Mouse (Mus musculus): Measurements from ENCODE around the gene Gm44973. TPM values are rescaled to one million over a fixed set of nuclear protein-coding genes. Genes with fewer than 3 reads are reported as not detected.
"Not testable (repeated sequence)": the region's sequence is repeated elsewhere in the genome, so short reads cannot be mapped to it uniquely, and the experiment has no call there.

Gm44973 gene
- total RNA-seq, 2 experiments from 2014 or later, result not detected

DNA sequence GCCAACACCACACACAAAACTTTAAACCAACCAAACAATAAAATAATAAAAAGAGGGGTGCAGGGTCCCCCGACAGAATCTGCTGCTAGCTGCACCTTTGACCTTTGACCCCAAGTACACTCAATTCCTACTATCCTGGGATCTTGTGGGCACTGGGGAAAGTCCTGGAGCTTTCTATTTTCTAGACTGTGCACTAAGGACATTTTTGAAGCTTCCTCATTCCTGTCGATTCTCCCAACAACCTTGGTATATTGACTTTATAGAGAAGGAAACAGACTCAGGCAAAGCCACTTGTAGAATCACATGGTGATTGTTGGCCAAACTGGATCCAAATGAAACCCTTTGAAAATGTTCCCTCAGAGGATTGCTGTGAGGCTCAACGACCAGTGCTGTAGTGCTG is 761 bp downstream of the Gm44973 start:
- no peak for DNase-seq (ENCODE audit: low spot score in 2 of 2)

DNA sequence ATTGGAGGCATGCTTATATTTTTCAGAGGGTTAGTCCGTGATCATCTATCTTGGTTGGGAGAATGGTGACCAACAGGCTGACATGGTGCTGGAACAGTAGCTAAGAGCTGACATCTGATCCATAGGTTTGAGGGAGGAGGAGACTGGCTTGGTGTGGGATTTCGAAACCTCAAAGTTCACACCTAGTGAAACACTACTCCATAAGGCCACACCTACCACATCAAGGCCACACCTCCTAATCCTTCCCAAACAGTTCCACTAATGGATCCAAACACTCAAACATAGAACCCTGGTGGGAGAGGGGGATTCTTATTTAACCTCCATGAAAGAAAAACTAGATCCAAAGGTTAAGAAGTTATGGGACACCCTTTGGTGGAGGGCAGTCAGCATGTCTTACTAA is 1.6 kb downstream of the Gm44973 start:
- no peak for DNase-seq (ENCODE audit: low spot score in 2 of 2)

DNA sequence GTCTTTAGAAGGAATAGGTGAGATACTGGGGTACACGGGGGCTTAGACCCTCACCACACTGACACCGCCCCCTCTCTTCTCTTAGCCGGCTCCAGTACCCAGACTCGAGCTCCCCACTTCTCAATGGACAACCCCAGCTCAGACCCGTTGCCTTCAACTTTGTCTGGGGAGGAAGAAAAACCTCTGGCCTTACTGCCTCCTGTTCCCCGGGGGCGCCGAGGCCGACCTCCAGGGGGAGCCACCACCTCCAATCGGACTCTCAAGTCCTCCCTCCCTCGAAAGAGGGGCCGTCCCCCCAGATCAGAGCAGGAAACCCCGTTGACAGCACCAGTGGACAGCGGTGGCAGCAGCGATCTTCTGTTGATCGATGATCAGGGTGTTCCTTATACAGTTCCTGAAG is 2.1 kb downstream of the Gm44973 start:
- peak in 1 of 2 experiments; percentile 41 for DNase-seq (ENCODE audit: low spot score in 2 of 2)

DNA sequence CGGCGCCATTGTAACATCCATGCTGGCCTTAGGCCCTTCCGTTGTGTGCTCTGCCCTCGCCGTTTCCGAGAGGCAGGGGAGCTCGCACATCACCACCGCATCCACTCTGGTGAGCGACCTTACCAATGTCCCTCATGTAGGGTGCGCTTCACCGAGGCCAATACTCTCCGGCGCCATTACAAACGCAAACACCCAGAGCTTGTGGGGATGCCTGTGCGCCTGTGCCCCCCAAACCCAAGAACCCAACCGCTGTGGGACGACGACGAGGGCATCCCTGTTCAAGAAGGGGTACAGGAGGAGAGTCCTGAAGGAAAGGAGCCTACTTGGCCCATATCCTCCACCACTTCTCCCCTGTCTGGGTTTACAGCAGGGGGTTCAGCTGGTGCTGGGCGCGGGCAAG is 2.6 kb downstream of the Gm44973 start:
- DNase-seq (ENCODE audit: low spot score in 2 of 2), result no peak

DNA sequence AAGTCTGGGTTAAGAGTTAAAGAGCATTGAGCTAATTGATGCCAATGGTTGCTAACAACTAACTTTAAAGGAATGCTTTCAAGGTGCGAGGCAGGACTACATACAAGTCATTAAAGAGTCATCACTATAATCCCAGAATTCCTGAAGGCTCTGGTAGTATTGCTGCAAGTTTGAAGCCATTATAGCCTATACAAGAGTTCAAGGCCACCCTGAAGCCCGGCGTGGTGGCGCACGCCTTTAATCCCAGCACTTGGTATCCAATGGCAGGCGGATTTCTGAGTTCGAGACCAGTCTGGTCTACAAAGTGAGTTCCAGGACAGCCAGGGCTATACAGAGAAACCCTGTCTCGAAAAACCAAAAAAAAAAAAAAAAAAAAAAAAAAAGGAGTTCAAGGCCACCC is 4.3 kb downstream of the Gm44973 start:
- DNase-seq (ENCODE audit: low spot score in 2 of 2), result not testable (repeated sequence)

DNA sequence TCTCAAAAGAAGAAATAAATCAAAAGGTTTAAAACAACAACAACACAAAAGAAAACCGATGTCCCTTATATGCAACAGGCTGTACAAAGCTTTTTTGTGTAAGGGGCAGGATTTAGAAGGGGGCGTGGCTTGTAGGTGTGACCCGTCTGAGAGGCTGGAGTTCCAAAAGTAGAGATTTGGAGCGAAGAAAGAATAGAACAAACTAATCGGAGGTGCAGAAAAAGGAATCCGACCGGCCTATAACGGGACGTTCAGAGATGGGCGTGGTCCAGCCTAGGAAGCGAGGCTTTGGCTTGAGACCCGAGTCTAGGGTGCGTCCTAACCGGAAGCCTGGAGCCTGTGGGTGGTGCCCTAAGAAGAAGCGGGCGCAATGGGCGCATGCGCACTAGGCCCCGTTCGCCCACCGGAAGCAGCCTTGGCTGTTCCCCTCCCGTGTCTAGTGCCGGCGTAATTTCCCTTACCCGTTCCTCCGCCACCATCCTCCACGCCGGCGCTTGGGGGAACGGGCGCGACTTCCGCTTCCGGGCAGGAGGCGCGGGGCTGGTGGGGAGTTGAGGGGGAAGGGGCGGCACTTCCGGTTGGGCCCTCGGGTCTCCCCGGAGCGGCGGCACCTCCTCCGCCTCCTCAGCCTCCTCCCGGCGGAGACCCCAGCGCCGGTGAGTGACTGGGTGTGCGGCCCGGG is 4.8 kb downstream of the Gm44973 start, which contains the start of the genes Zfp865 and Ccdc106:
TSS of gene Zfp865 (plus strand) at position 377 of the 682 bp plus-strand sequence.
TSS of gene Ccdc106 (plus strand) at position 554 of the 682 bp plus-strand sequence.
- peak; percentile 96 to 97 for DNase-seq (ENCODE audit: low spot score in 2 of 2)

DNA sequence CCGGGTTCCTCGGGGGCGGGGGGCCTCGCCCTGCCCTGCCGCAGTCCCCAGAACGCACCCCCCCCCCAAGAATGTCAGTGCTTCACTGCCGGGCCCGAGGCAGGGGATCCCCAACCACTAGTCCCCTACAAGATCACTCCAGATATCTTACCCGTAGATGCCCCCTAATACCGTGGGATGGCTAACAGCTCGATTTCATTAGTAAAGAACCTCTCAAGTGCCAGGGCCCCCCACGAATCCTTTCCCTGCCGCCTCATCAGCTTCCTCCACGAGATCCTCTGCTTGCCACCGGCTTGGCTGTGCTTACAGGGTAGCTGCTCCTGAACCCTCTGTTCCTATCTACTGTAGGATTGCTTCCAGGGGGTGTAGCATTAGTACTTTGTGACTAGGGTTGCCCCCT is 5.4 kb downstream of the Gm44973 start:
- DNase-seq (ENCODE audit: low spot score in 2 of 2), result no peak

DNA sequence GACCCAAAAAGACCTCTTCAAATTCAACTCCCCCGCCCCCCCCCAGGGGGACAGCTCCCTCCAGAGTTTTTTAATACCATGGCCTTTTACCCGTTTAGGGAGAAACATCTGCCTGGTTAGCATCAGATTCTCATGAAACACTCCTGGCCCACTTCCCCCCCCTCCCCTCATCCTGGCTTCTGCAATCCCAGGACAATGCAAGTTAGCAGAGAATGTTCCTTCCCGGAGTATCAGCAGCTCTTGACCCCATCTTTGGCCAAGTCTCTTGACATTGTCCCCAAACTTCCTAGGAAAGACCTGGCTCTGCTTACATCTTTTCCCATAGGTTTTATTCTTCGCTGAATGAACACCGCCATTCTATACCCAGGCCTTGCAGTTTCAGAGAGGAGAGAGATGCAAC is 5.9 kb downstream of the Gm44973 start:
- no peak for DNase-seq (ENCODE audit: low spot score in 2 of 2)

- DNase-seq (ENCODE audit: low spot score in 2 of 2), result no peak
Observed at GRCm38 (mm10) chr7:5029543-5029942, 14.2 kb downstream of the Gm44973 start.

GRCm38 (mm10) chr7:5029946-5030345 is 14.7 kb downstream of the Gm44973 start:
- no peak for DNase-seq (ENCODE audit: low spot score in 2 of 2)

GRCm38 (mm10) chr7:5030554-5031275 is 15.4 kb downstream of the Gm44973 start:
- DNase-seq (ENCODE audit: low spot score in 2 of 2), result no peak

- no peak for DNase-seq (ENCODE audit: low spot score in 2 of 2)
Observed at GRCm38 (mm10) chr7:5031496-5031895, 16.2 kb downstream of the Gm44973 start.

- no peak for DNase-seq (ENCODE audit: low spot score in 2 of 2)
Observed at GRCm38 (mm10) chr7:5033818-5034217, 18.5 kb downstream of the Gm44973 start, which contains the start of gene 4632433K11Rik. 4632433K11Rik (plus strand) TSS chr7:5034118.

- no peak for DNase-seq (ENCODE audit: low spot score in 2 of 2)
Observed at GRCm38 (mm10) chr7:5035628-5036027, 20.3 kb downstream of the Gm44973 start.

GRCm38 (mm10) chr7:5036136-5036535 is 20.8 kb downstream of the Gm44973 start:
- no peak for DNase-seq (ENCODE audit: low spot score in 2 of 2)

- DNase-seq (ENCODE audit: low spot score in 2 of 2), result no peak
Observed at GRCm38 (mm10) chr7:5037026-5037425, 21.7 kb downstream of the Gm44973 start.

- DNase-seq (ENCODE audit: low spot score in 2 of 2), result no peak
Observed at GRCm38 (mm10) chr7:5037467-5037866, 22.2 kb downstream of the Gm44973 start.

DNA sequence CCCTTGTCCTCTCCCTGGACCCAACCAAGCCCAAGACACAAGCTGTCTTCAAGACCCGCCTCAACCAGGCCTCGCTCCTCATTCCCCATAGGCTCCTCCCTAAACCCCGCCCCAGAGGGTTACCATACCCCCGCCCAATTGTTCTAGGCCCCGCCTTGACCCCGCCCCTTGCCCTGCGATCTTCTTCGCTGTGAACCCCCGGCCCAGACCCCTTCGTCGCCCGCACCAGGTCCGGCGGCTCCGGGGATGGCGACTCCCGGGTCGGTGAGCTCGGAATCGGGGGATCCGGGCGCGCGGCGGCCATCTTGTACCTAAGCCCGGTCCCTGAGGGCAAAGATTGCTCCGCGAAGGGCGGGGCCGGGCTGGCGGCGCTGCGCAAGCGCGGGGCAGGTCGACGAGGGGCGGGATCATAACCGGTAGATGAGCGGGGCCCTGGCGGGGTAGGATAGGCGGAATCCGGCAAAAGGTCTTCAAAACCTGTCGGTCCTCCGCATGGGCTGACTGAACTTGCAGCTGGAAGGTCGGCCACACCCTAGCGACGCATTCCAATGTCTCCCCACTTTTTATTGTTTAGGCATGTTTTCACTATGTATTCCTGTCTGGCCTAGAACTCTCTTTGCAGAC is 22.9 kb downstream of the Gm44973 start, which contains the start of gene Zfp784:
TSS of gene Zfp784 (minus strand) at position 338 of the 624 bp plus-strand sequence.
- DNase-seq (ENCODE audit: low spot score in 2 of 2), result peak; percentile 91 to 92

GRCm38 (mm10) chr7:5038940-5039339 is 23.6 kb downstream of the Gm44973 start:
- no peak for DNase-seq (ENCODE audit: low spot score in 2 of 2)

DNA sequence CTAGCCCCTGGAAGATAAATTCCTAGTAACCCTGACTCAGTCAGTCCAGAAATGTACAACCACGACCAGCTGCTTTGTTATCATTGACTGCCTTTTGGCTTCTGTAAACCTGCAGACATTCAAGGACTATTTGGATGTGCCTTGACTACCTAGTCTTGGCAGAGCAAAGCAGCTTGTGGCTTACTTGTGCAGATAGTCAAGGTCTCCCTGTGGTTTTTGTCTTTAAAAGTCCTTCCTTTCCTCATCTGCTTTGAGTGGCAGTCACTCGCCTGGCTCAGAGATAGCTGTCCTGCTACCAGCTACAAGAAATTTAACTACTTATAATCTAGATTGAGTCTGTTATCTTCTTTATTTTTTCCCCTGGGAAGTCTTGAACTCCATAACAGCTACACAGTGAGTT is 29.7 kb downstream of the Gm44973 start:
- DNase-seq (ENCODE audit: low spot score in 2 of 2), result no peak

DNA sequence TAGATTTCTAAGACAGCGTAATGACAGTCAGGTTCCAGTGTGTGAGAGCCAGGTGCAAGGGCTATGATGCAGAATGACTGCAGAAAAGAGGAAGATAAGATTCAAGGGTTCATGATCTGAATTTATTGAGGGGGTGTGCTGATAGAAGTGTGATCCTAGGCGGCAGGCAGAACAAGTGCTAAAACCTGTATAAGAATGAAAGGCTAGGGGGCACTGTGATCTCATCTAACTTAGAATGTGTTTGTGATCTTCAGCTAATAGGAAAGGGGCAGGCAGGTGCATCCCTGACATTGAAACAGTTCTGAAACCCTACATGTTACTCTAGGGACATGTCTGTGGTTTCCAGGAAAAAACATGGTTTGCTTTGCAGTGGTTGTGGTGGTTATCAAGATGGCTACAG is 30.8 kb downstream of the Gm44973 start:
- DNase-seq (ENCODE audit: low spot score in 2 of 2), result no peak

DNA sequence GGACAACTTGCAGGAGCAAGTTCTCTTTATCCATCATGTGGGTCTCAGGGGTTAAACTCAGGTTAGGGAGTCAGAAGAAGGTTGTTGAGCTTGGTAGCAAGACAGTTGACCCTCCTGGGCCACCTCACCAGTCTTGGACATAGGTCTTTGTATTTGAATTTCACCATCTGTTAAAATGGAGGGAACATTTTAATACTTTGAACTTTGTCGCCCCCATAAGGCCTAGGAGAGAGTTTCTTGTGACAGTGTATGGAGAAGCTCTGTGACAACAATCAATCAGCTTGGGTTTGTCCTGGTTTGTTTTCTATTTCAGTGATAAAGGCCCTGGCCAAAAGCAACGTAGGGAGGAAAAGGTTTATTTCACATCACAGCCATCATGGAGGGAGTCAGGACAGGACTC is 32.0 kb downstream of the Gm44973 start:
- DNase-seq (ENCODE audit: low spot score in 2 of 2), result no peak
